Mouse (Mus musculus) CD4-positive naive resting alpha-beta T cell, adult 76 days (primary cell): Measurements from ENCODE around the gene Gm15097. TPM values are rescaled to one million over a fixed set of nuclear protein-coding genes. Genes with fewer than 3 reads are reported as not detected.

Experiments
- total RNA-seq: library from RNA; stranded (reverse); gene quantifications from one replicate; pipeline ENCODE4 v1.2.4, GENCODE M21; 2023

Gene Gm15097
- total RNA-seq = not detected

DNA sequence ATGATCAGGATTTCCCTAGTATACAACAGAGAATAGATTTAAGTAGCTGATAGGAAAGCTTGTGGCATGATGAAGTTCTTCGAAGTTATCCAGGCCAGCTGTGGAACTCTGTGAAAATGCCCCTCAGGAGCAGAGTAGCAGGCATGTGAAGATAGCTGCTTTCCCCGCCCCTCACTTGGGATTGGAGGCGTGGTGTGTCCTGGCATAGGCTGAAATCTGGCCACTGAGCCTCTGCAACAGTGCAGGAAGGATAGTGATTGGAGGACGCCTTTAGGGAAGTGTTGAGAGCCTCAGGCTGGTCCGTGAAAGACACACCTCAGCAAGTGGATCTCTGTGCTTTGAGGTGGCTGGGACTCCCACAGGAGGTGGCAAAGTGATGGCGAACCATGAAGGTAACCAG, at the start of gene Gm15097:
Gene Gm15097, plus strand, starts transcription at position 301 of the 400 bp plus-strand sequence.

Other genes with a start within 250 kb of the Gm15097 start
- not detected for gene Gm10439, start 189.9 kb upstream of the Gm15097 start, total RNA-seq
- gene Gm15091, start 157.2 kb downstream of the Gm15097 start, total RNA-seq = not detected